Mouse (Mus musculus) cortical plate, adult 2 months (tissue): ENCODE results near the gene Chac1. TPM values are rescaled to one million over a fixed set of nuclear protein-coding genes. Genes with fewer than 3 reads are reported as not detected.

Experiments
- H3K27ac ChIP-seq: fragments of 200-500 bp; 2 replicates; pipeline ENCODE4 v1.5.1; 2012; ENCODE audit warnings: low read length, control low read depth, inconsistent platforms; ENCODE audit not compliant: insufficient read depth
- H3K4me1 ChIP-seq: fragments of 200-500 bp; 2 replicates; pipeline ENCODE4 v1.6.1; 2011; ENCODE audit warnings: low read length; ENCODE audit not compliant: control insufficient read depth, insufficient read depth
- H3K4me3 ChIP-seq: fragments of 200-500 bp; 2 replicates; pipeline ENCODE4 v1.5.1; 2011; ENCODE audit warnings: mild to moderate bottlenecking, low read length, control low read depth; ENCODE audit not compliant: insufficient read depth
- CTCF ChIP-seq: fragments of 200-500 bp; IDR thresholded peaks from 2 replicates; pipeline ENCODE4 v1.5.1; 2011; ENCODE audit warnings: mild to moderate bottlenecking, control low read depth, low read length; ENCODE audit not compliant: insufficient read depth; ENCODE audit errors: extremely low read depth
- POLR2A ChIP-seq: fragments of 200-500 bp; IDR thresholded peaks from 2 replicates; pipeline ENCODE4 v1.6.1; 2011; ENCODE audit warnings: mild to moderate bottlenecking, low read length, control low read depth; ENCODE audit not compliant: insufficient read depth; ENCODE audit errors: extremely low read depth
- polyA plus RNA-seq: library from polyadenylated mRNA; depleted of rRNA; stranded (reverse); fragments of >200 nt; gene quantifications from 2 replicates; pipeline ENCODE4 v1.2.3, GENCODE M21; 2012

The Chac1 gene
- polyA plus RNA-seq, 1 experiment = 7.9 TPM

- peak overlapping the region; percentile 49; the same call in 1 of the 2 replicates for H3K27ac ChIP-seq
- peak overlapping the region; percentile 9 for H3K4me3 ChIP-seq
- H3K4me1 ChIP-seq = peaks cover 1% of the 10 kb centered on the region; the same call in 1 of the 2 replicates
- TF ChIP-seq POLR2A (no peak), CTCF (peak; percentile 53)
These were observed 13.4 kb upstream of the Chac1 start for GRCm38 (mm10) chr2:119337425-119338265.

GRCm38 (mm10) chr2:119344537-119345138 is 6.4 kb upstream of the Chac1 start:
- Histone ChIP-seq H3K4me3 (no peak overlapping the region), H3K4me1 (no peaks in the 10 kb centered on the region), H3K27ac (no peak overlapping the region)
- no peak for TF ChIP-seq CTCF
- no peak for TF ChIP-seq POLR2A

- no peak overlapping the region for H3K4me3 ChIP-seq
- H3K4me1 ChIP-seq = no peaks in the 10 kb centered on the region
- H3K27ac ChIP-seq = no peak overlapping the region
- no peak for TF ChIP-seq POLR2A
- TF ChIP-seq CTCF = no peak
These were observed 2.7 kb downstream of the Chac1 start for GRCm38 (mm10) chr2:119353707-119354106.

GRCm38 (mm10) chr2:119355089-119355488 is 4.1 kb downstream of the Chac1 start:
- H3K4me1 ChIP-seq = no peaks in the 10 kb centered on the region
- no peak overlapping the region for H3K27ac ChIP-seq
- no peak overlapping the region for H3K4me3 ChIP-seq
- no peak for TF ChIP-seq POLR2A
- TF ChIP-seq CTCF = no peak

GRCm38 (mm10) chr2:119355651-119356050 is 4.6 kb downstream of the Chac1 start:
- TF ChIP-seq CTCF (no peak), POLR2A (no peak)
- Histone ChIP-seq H3K4me3 (no peak overlapping the region), H3K4me1 (no peaks in the 10 kb centered on the region), H3K27ac (no peak overlapping the region)

- TF ChIP-seq CTCF = no peak
- H3K4me1 ChIP-seq = no peaks in the 10 kb centered on the region
- H3K4me3 ChIP-seq = no peak overlapping the region
- H3K27ac ChIP-seq = no peak overlapping the region
These were observed 5.3 kb downstream of the Chac1 start for GRCm38 (mm10) chr2:119356310-119356709.

GRCm38 (mm10) chr2:119356805-119357204 is 5.8 kb downstream of the Chac1 start:
- Histone ChIP-seq H3K4me1 (no peaks in the 10 kb centered on the region), H3K4me3 (no peak overlapping the region), H3K27ac (no peak overlapping the region)
- no peak for TF ChIP-seq CTCF
- no peak for TF ChIP-seq POLR2A

GRCm38 (mm10) chr2:119358249-119358648 is 7.2 kb downstream of the Chac1 start:
- H3K27ac ChIP-seq = no peak overlapping the region
- no peaks in the 10 kb centered on the region for H3K4me1 ChIP-seq
- H3K4me3 ChIP-seq = no peak overlapping the region
- TF ChIP-seq CTCF (no peak), POLR2A (no peak)

- TF ChIP-seq CTCF (no peak), POLR2A (no peak)
- Histone ChIP-seq H3K27ac (no peak overlapping the region), H3K4me1 (no peaks in the 10 kb centered on the region), H3K4me3 (no peak overlapping the region)
These were observed 8.8 kb downstream of the Chac1 start for GRCm38 (mm10) chr2:119359721-119360291.

GRCm38 (mm10) chr2:119364969-119365368 is 13.9 kb downstream of the Chac1 start:
- no peak for TF ChIP-seq POLR2A
- no peak for TF ChIP-seq CTCF
- Histone ChIP-seq H3K4me3 (no peak overlapping the region), H3K27ac (no peak overlapping the region), H3K4me1 (no peaks in the 10 kb centered on the region)
